Mouse (Mus musculus): ENCODE data around the gene Efr3b. TPM values are rescaled to one million over a fixed set of nuclear protein-coding genes. Genes with fewer than 3 reads are reported as not detected.
"Not testable (repeated sequence)": the region's sequence is repeated elsewhere in the genome, so short reads cannot be mapped to it uniquely, and the experiment has no call there.

The Efr3b gene
- total RNA-seq, 2 experiments from 2014 or later: 5.5 to 8.3 TPM

DNA sequence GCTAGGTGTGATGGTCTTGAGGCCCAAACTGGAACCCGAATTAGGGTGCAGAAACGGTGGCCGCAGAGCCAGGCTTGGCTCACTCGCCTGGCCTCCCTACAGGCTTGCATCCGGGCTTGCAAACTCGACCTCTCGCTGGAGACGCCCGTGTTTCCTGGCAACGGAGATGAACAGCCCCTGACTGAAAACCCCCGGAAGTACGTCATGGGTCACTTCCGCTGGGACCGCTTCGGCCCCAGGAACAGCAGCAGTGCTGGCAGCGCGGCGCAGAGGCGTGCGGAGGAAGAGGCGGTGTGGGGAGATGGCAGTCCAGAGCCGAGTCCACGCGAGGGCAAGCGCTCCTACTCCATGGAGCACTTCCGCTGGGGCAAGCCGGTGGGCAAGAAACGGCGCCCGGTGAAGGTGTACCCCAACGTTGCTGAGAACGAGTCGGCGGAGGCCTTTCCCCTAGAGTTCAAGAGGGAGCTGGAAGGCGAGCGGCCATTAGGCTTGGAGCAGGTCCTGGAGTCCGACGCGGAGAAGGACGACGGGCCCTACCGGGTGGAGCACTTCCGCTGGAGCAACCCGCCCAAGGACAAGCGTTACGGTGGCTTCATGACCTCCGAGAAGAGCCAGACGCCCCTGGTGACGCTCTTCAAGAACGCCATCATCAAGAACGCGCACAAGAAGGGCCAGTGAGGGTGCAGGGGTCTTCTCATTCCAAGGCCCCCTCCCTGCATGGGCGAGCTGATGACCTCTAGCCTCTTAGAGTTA is 78.7 kb downstream of the Efr3b start:
- peak; percentile 92 for DNase-seq
- intact Hi-C loops (cut with DNase I): no loop called here
- Histone ChIP-seq H3K27ac (peak overlapping the region; percentile 89), H3K4me3 (peak overlapping the region; percentile 83)
- no peak for TF ChIP-seq CTCF (IDR thresholded peaks at IDR 0.05)

DNA sequence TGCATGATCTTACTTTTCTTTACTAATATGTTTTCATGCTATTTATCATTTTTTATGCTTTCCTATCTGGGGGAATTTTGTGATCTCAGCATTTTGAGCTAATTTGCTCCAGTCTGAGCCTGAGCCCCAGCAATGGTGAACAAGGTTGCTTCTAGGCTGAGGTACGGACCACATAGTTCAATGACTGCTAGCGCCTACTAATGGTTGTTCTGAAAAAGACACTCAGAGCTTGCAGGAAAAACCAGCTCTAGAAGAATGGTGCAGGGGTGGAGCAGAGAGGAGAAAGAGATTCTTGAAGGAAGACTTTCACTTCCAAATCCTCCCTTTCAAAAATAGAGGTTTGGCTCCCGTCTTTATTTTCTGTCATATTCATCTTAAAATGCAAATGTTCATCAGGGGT is 82.4 kb downstream of the Efr3b start:
- intact Hi-C loops (cut with DNase I): no loop called here
- Histone ChIP-seq H3K27ac (no peak overlapping the region), H3K4me3 (no peak overlapping the region)
- no peak for DNase-seq
- TF ChIP-seq CTCF (IDR thresholded peaks at IDR 0.05): peak; percentile 35

DNA sequence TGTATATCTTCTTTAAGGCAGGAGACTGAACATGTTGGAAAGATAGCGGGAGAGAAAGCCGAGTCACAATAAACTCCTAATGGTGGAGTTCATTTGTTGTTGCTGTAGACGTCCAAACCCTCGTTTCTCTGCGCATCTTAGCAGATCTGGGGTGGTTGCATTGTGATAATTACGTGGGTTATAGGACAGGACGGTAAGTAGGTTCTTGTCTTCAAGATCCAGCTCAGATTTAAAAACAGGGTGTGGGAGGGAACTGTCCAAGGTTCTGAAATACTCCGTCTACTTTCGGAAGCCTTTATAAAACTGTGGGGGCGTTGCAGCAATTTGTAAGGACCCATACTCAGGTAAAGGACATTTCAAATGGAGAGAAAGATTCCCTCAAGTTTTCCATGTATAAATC is 83.3 kb downstream of the Efr3b start:
- intact Hi-C loops (cut with DNase I): no loop called here
- Histone ChIP-seq H3K27ac (no peak overlapping the region), H3K4me3 (no peak overlapping the region)
- DNase-seq: no peak
- no peak for TF ChIP-seq CTCF (IDR thresholded peaks at IDR 0.05)

DNA sequence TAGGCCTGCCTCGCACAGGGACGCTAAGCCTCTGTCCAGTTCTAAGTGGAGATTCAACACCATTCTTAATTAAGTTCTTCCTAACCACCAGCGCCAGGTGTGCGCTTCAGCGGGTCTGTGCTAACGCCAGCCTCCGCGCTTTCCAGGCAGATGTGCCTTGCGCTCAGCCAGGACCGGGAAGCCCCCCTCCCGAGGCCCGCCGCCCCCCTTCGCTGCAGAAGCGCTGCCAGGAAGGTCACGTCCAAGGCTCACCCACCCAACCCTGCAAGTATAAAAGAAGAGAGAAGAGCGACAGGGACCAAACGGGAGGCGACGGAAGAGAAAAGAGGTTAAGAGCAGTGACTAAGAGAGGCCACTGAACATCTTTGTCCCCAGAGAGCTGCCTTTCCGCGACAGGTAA is 84.1 kb downstream of the Efr3b start, which contains the start of gene Pomc:
TSS of gene Pomc (plus strand) at position 301 of the 400 bp plus-strand sequence.
- no peak within 1 kb of the TSS for H3K4me3 ChIP-seq
- H3K27ac ChIP-seq: no peak within 1 kb of the TSS
- no peak for TF ChIP-seq CTCF (IDR thresholded peaks at IDR 0.05)
- intact Hi-C loops (cut with DNase I): no loop called here
- no peak for DNase-seq

DNA sequence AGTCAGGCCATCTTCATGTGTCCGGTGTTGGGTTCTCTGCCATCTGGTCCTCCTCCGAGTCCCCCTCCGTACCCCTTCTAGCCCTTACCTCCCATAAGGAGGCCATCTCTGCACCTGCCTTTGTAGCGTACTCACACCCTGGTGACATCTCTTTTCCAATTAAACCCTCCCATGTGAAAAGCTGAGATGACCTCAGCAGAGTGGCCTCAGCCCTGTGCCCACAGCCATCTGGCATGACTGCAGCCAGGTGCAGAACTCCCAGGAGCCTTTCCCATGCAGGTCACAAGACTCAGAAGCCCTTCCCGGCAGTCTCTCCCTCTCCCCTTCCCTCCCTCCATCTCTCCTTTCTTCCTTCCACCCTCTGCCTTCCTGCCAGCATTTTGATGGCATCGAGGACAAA is 91.2 kb downstream of the Efr3b start:
- intact Hi-C loops (cut with DNase I): no loop called here
- no peak overlapping the region for H3K27ac ChIP-seq

DNA sequence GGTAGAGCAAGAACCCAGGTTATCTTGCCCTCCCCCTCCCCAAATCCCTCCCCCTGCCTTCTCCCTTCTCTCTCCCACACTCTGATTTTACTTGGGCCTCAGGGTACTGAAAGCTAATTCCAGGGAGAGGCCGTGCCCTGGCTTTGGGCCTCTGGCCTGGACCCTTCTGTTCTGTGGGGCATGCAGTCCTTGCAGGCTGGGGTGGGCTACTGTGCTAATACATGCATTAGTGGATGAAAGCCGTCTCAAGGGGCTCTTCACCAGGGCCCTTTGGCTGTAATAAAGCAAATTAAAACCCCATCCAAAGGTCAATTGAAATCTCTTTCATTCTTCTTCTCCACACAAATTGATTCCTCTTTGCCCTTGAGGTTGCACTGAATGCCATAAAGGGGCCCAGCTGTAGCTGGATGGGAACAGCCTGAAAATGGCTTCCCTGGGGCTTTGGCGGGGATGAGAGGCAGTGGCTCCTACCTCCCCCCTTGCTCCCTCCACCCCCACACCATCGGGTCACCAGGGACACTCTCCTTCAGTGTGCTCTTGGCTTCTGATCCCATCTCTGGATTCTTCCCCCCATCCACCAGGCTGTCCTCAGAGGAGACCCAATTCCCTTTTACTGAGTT is 94.2 kb downstream of the Efr3b start:
- intact Hi-C loops (cut with DNase I): no loop called here
- no peak for DNase-seq
- no peak for TF ChIP-seq CTCF (IDR thresholded peaks at IDR 0.05)

More for the DNA sequence above, 91.2 kb downstream of the Efr3b start:
- DNase-seq: no peak
- no peak for TF ChIP-seq CTCF (IDR thresholded peaks at IDR 0.05)
- H3K4me3 ChIP-seq: no peak overlapping the region

DNA sequence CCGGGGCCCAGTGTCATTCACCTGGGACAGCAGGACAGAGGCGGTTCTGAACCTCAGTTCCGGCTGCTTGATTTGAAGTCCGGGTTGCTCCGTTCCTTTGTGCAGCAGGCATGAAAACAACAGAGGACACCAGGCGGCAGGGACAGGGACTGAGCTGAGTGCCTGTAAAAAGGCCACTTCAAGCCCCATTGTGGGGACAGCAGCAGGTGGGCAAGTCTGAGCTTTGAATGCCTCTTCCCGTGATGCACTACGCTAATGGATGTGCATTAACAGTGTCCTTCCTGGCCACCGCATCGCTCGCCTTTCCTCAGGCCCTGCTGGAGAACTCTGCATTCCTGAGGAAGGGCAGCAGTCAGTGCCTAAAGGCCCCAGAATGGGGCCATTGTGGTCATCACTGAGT is 96.7 kb downstream of the Efr3b start:
- TF ChIP-seq CTCF (IDR thresholded peaks at IDR 0.05): no peak
- intact Hi-C loops (cut with DNase I): no loop called here
- no peak overlapping the region for H3K4me3 ChIP-seq
- H3K27ac ChIP-seq: no peak overlapping the region
- DNase-seq: no peak

More for the DNA sequence above, 94.2 kb downstream of the Efr3b start:
- Histone ChIP-seq H3K27ac (no peak overlapping the region), H3K4me3 (no peak overlapping the region)

DNA sequence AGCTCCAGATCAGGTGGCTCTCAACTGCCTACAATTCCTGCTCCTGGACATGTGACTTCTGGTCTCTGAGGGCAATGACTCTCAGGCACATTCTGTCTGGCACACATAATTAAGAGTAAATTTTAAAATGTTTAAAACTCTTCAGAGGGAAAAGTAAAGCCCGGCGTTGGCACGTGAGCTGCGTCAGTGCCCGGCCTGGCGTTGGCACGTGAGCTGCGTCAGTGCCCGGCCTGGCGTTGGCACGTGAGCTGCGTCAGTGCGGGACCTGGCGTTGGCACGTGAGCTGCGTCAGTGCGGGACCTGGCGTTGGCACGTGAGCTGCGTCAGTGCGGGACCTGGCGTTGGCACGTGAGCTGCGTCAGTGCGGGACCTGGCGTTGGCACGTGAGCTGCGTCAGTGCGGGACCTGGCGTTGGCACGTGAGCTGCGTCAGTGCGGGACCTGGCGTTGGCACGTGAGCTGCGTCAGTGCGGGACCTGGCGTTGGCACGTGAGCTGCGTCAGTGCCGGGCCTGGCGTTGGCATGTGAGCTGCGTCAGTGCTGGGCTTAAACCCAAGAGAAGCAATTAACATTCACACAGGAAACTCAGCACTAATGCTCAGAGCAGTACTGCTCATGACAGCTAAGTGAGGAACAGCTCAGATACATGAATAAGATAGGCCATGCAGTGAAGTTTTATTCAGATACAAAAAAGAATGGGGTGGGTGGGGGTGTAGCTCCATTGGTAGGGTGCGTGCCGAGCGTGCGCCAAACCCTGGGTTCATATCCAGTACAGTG is 108.4 kb downstream of the Efr3b start:
- H3K4me3 ChIP-seq; DNase-seq; intact Hi-C loops (cut with DNase I); H3K27ac ChIP-seq: not testable (repeated sequence)

DNA sequence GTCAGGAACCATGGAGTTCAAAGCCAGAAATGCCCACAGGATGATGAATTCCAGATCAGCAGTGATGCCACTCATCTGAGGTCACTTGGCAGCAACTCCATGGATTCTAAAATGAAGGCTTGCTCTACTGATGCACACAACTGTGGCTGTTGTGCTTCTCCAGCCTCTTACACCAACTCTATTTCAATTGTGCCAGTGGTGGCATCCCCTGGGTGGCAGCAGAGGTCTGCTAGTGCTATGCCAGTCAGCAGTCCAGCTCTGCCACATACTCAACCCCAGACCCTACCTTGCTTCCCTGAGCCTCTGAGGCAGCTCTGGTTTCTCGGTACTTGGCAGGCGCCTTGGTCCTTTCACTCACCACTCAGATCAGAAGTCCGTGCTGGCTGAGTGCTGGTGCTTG is 109.9 kb downstream of the Efr3b start:
- Histone ChIP-seq H3K27ac (no peak overlapping the region), H3K4me3 (no peak overlapping the region)
- DNase-seq: peak; percentile 73
- intact Hi-C loops (cut with DNase I): loop anchor here (2.0 to 10.0 kb wide), 3 partner anchors 54 to 278 kb away; no protein-coding TSS in a partner anchor
- peak; percentile 59 for TF ChIP-seq CTCF (IDR thresholded peaks at IDR 0.05)

DNA sequence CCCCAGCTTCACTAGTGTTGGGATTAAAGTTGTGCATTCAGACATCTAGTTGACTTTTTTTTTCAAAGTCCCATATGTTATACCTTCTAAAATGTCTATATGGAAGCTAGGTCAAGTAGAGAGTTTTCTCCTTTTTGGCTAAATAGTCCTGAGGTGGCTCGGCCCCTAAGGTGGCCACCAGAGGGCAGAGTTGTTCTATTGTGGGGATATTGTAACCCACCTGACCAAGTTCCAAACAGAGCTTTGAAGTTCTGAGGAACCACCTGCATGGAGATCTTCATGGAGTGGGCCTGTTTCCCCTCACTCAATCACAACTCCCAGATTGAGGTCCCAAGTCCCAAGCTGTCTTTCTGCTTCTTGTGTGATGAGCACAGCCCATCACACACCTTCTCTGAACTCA is 112.6 kb downstream of the Efr3b start:
- peak; percentile 93 for TF ChIP-seq CTCF (IDR thresholded peaks at IDR 0.05)
- no peak overlapping the region for H3K27ac ChIP-seq
- H3K4me3 ChIP-seq: no peak overlapping the region
- intact Hi-C loops (cut with DNase I): loop anchor here (1.0 to 10.0 kb wide), 3 partner anchors 154 to 281 kb away; no protein-coding TSS in a partner anchor
- peak; percentile 76 for DNase-seq

DNA sequence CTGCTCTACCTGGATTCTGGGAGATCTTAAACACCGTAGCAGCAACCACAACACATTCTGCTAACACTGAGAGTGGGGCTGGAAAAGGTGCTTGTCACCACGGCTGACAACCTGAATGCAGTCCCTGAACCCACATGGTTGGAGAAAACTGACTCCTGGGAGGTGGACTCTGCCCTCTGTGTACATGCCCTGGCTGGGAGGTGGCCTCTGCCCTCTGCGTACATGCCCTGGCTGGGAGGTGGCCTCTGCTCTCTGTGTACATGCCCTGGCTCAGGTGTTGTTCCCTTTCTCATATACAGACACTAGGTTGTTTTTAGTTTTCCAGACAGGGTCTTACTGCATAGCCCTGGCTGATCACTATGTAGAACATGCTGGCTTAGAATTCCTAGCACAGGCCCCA is 119.3 kb downstream of the Efr3b start:
- DNase-seq: no peak
- TF ChIP-seq CTCF (IDR thresholded peaks at IDR 0.05): no peak
- H3K27ac ChIP-seq: no peak overlapping the region
- intact Hi-C loops (cut with DNase I): no loop called here
- no peak overlapping the region for H3K4me3 ChIP-seq

DNA sequence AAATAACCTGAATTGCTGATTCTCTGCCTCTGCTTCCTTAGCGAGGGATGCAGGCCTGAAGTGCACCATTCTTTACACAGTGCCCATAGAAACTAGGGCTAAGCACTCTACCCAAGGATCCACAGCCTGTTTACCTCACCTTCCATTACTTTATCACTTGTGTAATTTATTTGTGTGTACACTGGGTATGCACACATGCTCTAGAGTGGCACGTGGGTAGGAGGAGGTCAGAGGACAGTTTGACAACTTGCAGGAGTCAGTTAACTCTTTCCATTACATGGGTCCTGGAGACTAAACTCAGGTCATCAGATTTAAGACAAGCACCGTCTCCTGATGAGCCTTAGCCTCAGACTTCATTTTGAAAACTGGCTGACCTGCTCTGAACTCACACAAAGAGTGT is 120.1 kb downstream of the Efr3b start:
- no peak for DNase-seq
- TF ChIP-seq CTCF (IDR thresholded peaks at IDR 0.05): no peak
- no peak overlapping the region for H3K4me3 ChIP-seq
- H3K27ac ChIP-seq: no peak overlapping the region
- intact Hi-C loops (cut with DNase I): no loop called here
